Mouse (Mus musculus) limb, embryonic 15.5 days (tissue): Measurements from ENCODE around the gene Dct. TPM values are rescaled to one million over a fixed set of nuclear protein-coding genes. Genes with fewer than 3 reads are reported as not detected.

Experiments
- ATAC-seq: fragments of 200-750 bp; cut with Nextera tagmentation; 2 replicates; pipeline ENCODE4 v1.8.0; 2017; ENCODE audit warnings: low read depth, moderate TSS enrichment; ENCODE audit not compliant: insufficient number of reproducible peaks, low FRiP score, low TSS enrichment
- H3K27ac ChIP-seq: fragments of 300-500 bp; sonication (generic); 2 replicates; pipeline ENCODE4 v1.5.1; 2015; ENCODE audit warnings: moderate library complexity, mild to moderate bottlenecking, inconsistent platforms
- H3K27me3 ChIP-seq: fragments of 300-500 bp; sonication (generic); 2 replicates; pipeline ENCODE4 v1.6.1; 2015; ENCODE audit warnings: inconsistent platforms
- H3K36me3 ChIP-seq: fragments of 300-500 bp; sonication (generic); 2 replicates; pipeline ENCODE4 v1.6.1; 2015; ENCODE audit warnings: inconsistent platforms
- H3K4me1 ChIP-seq: fragments of 300-500 bp; sonication (generic); 2 replicates; pipeline ENCODE4 v1.6.1; 2015; ENCODE audit warnings: inconsistent platforms
- H3K4me2 ChIP-seq: fragments of 300-500 bp; sonication (generic); 2 replicates; pipeline ENCODE4 v1.6.1; 2015; ENCODE audit warnings: mild to moderate bottlenecking, inconsistent platforms
- H3K4me3 ChIP-seq: fragments of 300-500 bp; sonication (generic); 2 replicates; pipeline ENCODE4 v1.5.1; 2015; ENCODE audit warnings: mild to moderate bottlenecking, inconsistent platforms
- H3K9ac ChIP-seq: fragments of 300-500 bp; sonication (generic); 2 replicates; pipeline ENCODE4 v1.6.1; 2015; ENCODE audit warnings: inconsistent platforms
- H3K9me3 ChIP-seq: fragments of 300-500 bp; sonication (generic); 2 replicates; pipeline ENCODE4 v1.6.1; 2016; ENCODE audit warnings: inconsistent platforms
- WGBS: fragments of 180-500 bp; shearing (Covaris S2); methylation state at CpG from one replicate; pipeline ENCODE4 v1.1.7; 2015; 5-methylcytosine and 5-hydroxymethylcytosine counted together
- polyA plus RNA-seq: library from polyadenylated mRNA; unstranded; fragments of >200 nt; fragmentation: Nextera tagmentation; extraction: Ambion mirVana; gene quantifications from 2 replicates; pipeline ENCODE4 v1.2.1, GENCODE M21; 2015

The Dct gene
- polyA plus RNA-seq, 1 experiment from 2014 or later = 6.1 TPM

GRCm38 (mm10) chr14:118040550-118041250 is 11.3 kb downstream of the Dct start:
- Histone ChIP-seq H3K36me3 (no peaks in the 10 kb centered on the region), H3K27ac (no peak overlapping the region), H3K9ac (no peak overlapping the region), H3K9me3 (no peaks in the 10 kb centered on the region), H3K4me2 (no peak overlapping the region), H3K27me3 (no peaks in the 10 kb centered on the region), H3K4me1 (no peaks in the 10 kb centered on the region), H3K4me3 (no peak overlapping the region)
- 66% methylated on average over 7 of the region's 7 CpGs for WGBS
- no peak for ATAC-seq

DNA sequence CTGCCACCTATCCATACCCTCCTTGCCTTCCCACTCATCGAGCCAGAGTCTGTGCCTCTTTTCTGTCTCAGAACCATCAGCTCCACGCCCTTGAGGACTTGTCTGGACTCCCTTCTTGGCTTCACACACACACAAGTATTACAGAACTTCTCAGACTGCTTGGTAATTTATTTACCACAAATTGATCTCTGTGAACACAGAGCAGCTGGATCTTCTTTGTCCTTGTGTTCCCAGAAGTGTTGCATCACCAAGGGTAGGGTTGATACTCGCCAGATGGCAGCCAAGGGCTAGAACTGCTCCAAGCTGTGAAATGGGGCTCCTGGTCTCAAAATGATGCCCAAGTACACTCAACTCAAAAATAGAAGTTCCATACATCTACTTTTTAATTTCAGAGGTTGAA is 13.0 kb downstream of the Dct start:
- 76% methylated on average over 3 of the region's 3 CpGs for WGBS
- no peaks in the 10 kb centered on the region for H3K27me3 ChIP-seq
- H3K27ac ChIP-seq = no peak overlapping the region
- no peak overlapping the region for H3K4me3 ChIP-seq
- no peak overlapping the region for H3K4me2 ChIP-seq
- H3K9ac ChIP-seq = no peak overlapping the region
- ATAC-seq = no peak
- H3K9me3 ChIP-seq = no peaks in the 10 kb centered on the region
- no peaks in the 10 kb centered on the region for H3K4me1 ChIP-seq
- no peaks in the 10 kb centered on the region for H3K36me3 ChIP-seq

GRCm38 (mm10) chr14:118027564-118027963 is 24.5 kb downstream of the Dct start:
- no peaks in the 10 kb centered on the region for H3K4me1 ChIP-seq
- no peak overlapping the region for H3K4me2 ChIP-seq
- WGBS = 88% methylated on average over 3 of the region's 3 CpGs
- H3K9me3 ChIP-seq = peaks cover 7% of the 10 kb centered on the region
- ATAC-seq = no peak
- no peaks in the 10 kb centered on the region for H3K36me3 ChIP-seq
- no peaks in the 10 kb centered on the region for H3K27me3 ChIP-seq
- no peak overlapping the region for H3K9ac ChIP-seq
- H3K27ac ChIP-seq = no peak overlapping the region
- no peak overlapping the region for H3K4me3 ChIP-seq

DNA sequence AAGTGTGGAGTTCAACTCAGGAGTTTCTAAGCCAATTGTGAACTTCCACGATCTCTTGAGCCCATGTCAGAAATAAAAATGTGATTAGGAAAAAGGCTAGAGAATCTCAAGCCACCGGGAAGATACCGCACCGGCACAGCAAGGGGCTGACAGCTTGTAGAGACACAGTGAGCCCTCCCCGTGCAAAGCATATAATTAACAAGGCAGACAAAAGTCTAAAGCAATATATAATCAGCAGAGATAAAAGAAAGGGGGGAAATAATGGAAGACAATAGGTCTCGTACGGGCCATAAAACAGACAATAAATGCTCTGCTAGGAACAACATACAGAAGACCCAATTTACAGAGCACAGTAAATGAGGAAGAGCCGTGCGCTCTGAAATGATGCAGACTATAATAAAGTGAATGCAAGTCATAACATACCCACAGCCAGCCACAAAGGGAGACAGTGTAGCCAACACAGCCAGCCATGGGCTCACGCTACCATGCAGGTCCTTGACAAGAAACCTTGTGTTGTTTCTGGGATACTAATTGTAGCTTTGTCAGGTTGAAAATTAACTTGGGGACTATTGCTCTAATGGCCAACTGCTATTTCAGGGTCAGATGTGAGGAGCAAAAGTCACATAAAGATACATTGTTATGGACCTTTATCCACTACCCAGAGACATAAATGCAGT is 30.0 kb downstream of the Dct start:
- H3K9ac ChIP-seq = no peak overlapping the region
- H3K4me2 ChIP-seq = no peak overlapping the region
- H3K36me3 ChIP-seq = no peaks in the 10 kb centered on the region
- no peak overlapping the region for H3K27ac ChIP-seq
- no peak for ATAC-seq
- H3K4me1 ChIP-seq = 0 out of 2 replicates have a peak, but pooled peaks cover 2% of the 10 kb centered on the region
- H3K27me3 ChIP-seq = no peaks in the 10 kb centered on the region
- H3K9me3 ChIP-seq = no peaks in the 10 kb centered on the region
- WGBS = 51% methylated on average over 10 of the region's 10 CpGs
- no peak overlapping the region for H3K4me3 ChIP-seq

GRCm38 (mm10) chr14:118019314-118019713 is 32.7 kb downstream of the Dct start:
- Histone ChIP-seq H3K9ac (no peak overlapping the region), H3K36me3 (no peaks in the 10 kb centered on the region), H3K27me3 (no peaks in the 10 kb centered on the region), H3K9me3 (no peaks in the 10 kb centered on the region), H3K4me3 (no peak overlapping the region), H3K4me1 (0 out of 2 replicates have a peak, but pooled peaks cover 5% of the 10 kb centered on the region), H3K4me2 (no peak overlapping the region), H3K27ac (no peak overlapping the region)
- WGBS = 54% methylated on average over 5 of the region's 5 CpGs
- ATAC-seq = no peak

- Histone ChIP-seq H3K27me3 (no peaks in the 10 kb centered on the region), H3K9me3 (no peaks in the 10 kb centered on the region), H3K4me3 (no peak overlapping the region), H3K4me1 (0 out of 2 replicates have a peak, but pooled peaks cover 3% of the 10 kb centered on the region), H3K4me2 (no peak overlapping the region), H3K27ac (no peak overlapping the region), H3K36me3 (no peaks in the 10 kb centered on the region), H3K9ac (no peak overlapping the region)
- 80% methylated on average over 8 of the region's 8 CpGs for WGBS
- ATAC-seq = no peak
These were observed 38.8 kb downstream of the Dct start for GRCm38 (mm10) chr14:118013237-118013636.

- Histone ChIP-seq H3K27me3 (no peaks in the 10 kb centered on the region), H3K9ac (no peak overlapping the region), H3K36me3 (no peaks in the 10 kb centered on the region), H3K4me1 (no peaks in the 10 kb centered on the region), H3K4me2 (no peak overlapping the region), H3K27ac (no peak overlapping the region), H3K9me3 (no peaks in the 10 kb centered on the region), H3K4me3 (no peak overlapping the region)
- no peak for ATAC-seq
- 70% methylated on average over 9 of the region's 9 CpGs for WGBS
These were observed 42.5 kb downstream of the Dct start for GRCm38 (mm10) chr14:118009541-118009940.

- ATAC-seq = no peak
- peaks cover 7% of the 10 kb centered on the region for H3K4me1 ChIP-seq
- no peaks in the 10 kb centered on the region for H3K9me3 ChIP-seq
- no peak overlapping the region for H3K4me3 ChIP-seq
- H3K9ac ChIP-seq = no peak overlapping the region
- H3K27ac ChIP-seq = no peak overlapping the region
- WGBS = 9% methylated on average over 5 of the region's 5 CpGs
- no peaks in the 10 kb centered on the region for H3K36me3 ChIP-seq
- no peak overlapping the region for H3K4me2 ChIP-seq
- peaks cover 21% of the 10 kb centered on the region for H3K27me3 ChIP-seq
These were observed 46.3 kb downstream of the Dct start for GRCm38 (mm10) chr14:118005697-118006096.

- H3K4me3 ChIP-seq = no peak overlapping the region
- H3K4me1 ChIP-seq = peaks cover 7% of the 10 kb centered on the region
- ATAC-seq = no peak
- no peaks in the 10 kb centered on the region for H3K36me3 ChIP-seq
- no peaks in the 10 kb centered on the region for H3K9me3 ChIP-seq
- H3K27me3 ChIP-seq = peaks cover 26% of the 10 kb centered on the region
- H3K27ac ChIP-seq = no peak overlapping the region
- WGBS = 85% methylated on average over 10 of the region's 10 CpGs
- H3K4me2 ChIP-seq = no peak overlapping the region
- H3K9ac ChIP-seq = no peak overlapping the region
These were observed 47.6 kb downstream of the Dct start for GRCm38 (mm10) chr14:118004434-118004833.

DNA sequence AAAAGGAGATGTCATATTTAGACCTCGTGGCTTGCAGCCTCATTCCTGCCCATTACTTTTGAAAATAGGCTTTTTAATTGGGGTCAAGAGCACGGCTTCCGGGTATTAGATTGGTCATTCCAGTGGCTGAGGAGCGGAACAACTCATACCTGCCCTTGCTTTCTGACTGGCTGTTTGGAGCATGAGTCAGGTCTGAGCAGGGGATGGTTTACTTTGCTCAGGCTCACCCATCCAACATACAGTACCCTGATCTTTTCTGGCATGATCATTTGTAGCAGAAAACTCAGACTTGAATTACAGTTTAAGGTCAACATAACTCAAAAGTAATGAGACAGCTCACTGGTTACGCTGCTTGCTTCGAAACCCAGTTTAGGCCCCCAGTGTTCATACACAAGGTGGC is 58.2 kb downstream of the Dct start:
- Histone ChIP-seq H3K27ac (no peak overlapping the region), H3K4me1 (no peaks in the 10 kb centered on the region), H3K4me3 (no peak overlapping the region), H3K27me3 (no peaks in the 10 kb centered on the region), H3K9ac (no peak overlapping the region), H3K4me2 (no peak overlapping the region), H3K36me3 (no peaks in the 10 kb centered on the region), H3K9me3 (no peaks in the 10 kb centered on the region)
- ATAC-seq = no peak
- 84% methylated on average over 6 of the region's 6 CpGs for WGBS

GRCm38 (mm10) chr14:117992600-117993256 is 59.3 kb downstream of the Dct start:
- H3K9ac ChIP-seq = no peak overlapping the region
- no peaks in the 10 kb centered on the region for H3K27me3 ChIP-seq

GRCm38 (mm10) chr14:117990203-117990602 is 61.8 kb downstream of the Dct start:
- ATAC-seq = no peak
- no peak overlapping the region for H3K4me2 ChIP-seq

More at GRCm38 (mm10) chr14:117992600-117993256, 59.3 kb downstream of the Dct start:
- Histone ChIP-seq H3K4me1 (no peaks in the 10 kb centered on the region), H3K27ac (no peak overlapping the region), H3K4me3 (no peak overlapping the region), H3K36me3 (no peaks in the 10 kb centered on the region), H3K9me3 (no peaks in the 10 kb centered on the region), H3K4me2 (no peak overlapping the region)
- no peak for ATAC-seq
- 75% methylated on average over 8 of the region's 8 CpGs for WGBS

More at GRCm38 (mm10) chr14:117990203-117990602, 61.8 kb downstream of the Dct start:
- H3K9me3 ChIP-seq = no peaks in the 10 kb centered on the region
- no peaks in the 10 kb centered on the region for H3K36me3 ChIP-seq
- H3K4me1 ChIP-seq = no peaks in the 10 kb centered on the region
- H3K4me3 ChIP-seq = no peak overlapping the region
- WGBS = 79% methylated on average over 8 of the region's 8 CpGs
- H3K27me3 ChIP-seq = no peaks in the 10 kb centered on the region
- no peak overlapping the region for H3K9ac ChIP-seq
- H3K27ac ChIP-seq = no peak overlapping the region
